Mouse (Mus musculus): ENCODE results near the gene 1700016D06Rik. TPM values are rescaled to one million over a fixed set of nuclear protein-coding genes. Genes with fewer than 3 reads are reported as not detected.

The 1700016D06Rik gene
- total and polyA plus RNA-seq, 3 experiments, result not detected

GRCm38 (mm10) chr8:11700060-11701032, 517 bp downstream of the 1700016D06Rik start:
- Histone ChIP-seq H3K79me2 (replicated peaks; ENCODE audit: control insufficient read depth, extremely low read depth, insufficient read depth, poor library complexity, severe bottlenecking) (no peaks in the 10 kb centered on the region), H3K4me1 (ENCODE audit: control insufficient read depth in 1 of 2, insufficient read depth in 2 of 2) (no peaks in the 10 kb centered on the region), H3K36me3 (replicated peaks in 1 of 2; ENCODE audit: control insufficient read depth in 1 of 2, insufficient read depth in 1 of 2, low read length in 1 of 2) (no peaks in the 10 kb centered on the region), H3K27ac (ENCODE audit: insufficient read depth, low read depth) (no peak overlapping the region), H3K4me2 (ENCODE audit: insufficient read depth, low read depth, poor library complexity, severe bottlenecking) (no peak overlapping the region), H3K9ac (ENCODE audit: insufficient read depth, low read depth) (no peak overlapping the region), H3K27me3 (replicated peaks) (peaks cover 58% of the 10 kb centered on the region), H3K9me3 (replicated peaks; ENCODE audit: low read length) (peaks cover 7% of the 10 kb centered on the region), H3K4me3 (replicated peaks in 1 of 3; ENCODE audit: low read depth in 2 of 3, low read length in 2 of 3, poor library complexity in 1 of 3) (no peak overlapping the region)
- TF ChIP-seq ZC3H11A (IDR thresholded peaks at IDR 0.05; ENCODE audit: low read depth, low read length) (peak; percentile 53), ETS1 (conservative IDR thresholded peaks at IDR 0.05; ENCODE audit: low read depth, low read length) (no peak), TCF12 (IDR thresholded peaks at IDR 0.05; ENCODE audit: low read depth, low read length) (0 out of 2 replicates have a peak, but pooled peaks have one; percentile 39), NELFE (IDR thresholded peaks at IDR 0.05; ENCODE audit: low read depth, low read length) (peak; percentile 37; the same call in 1 of the 2 replicates), CTCF (conservative IDR thresholded peaks at IDR 0.05 in 1 of 2, IDR thresholded peaks at IDR 0.05 in 1 of 2; ENCODE audit: low read depth in 2 of 2, low read length in 2 of 2) (peak; percentile 86 to 96), CHD1 (IDR thresholded peaks at IDR 0.05; ENCODE audit: low read depth, low read length) (no peak), BHLHE40 (IDR thresholded peaks at IDR 0.05; ENCODE audit: low read depth, low read length) (0 out of 2 replicates have a peak, but pooled peaks have one; percentile 12), POLR2A (IDR thresholded peaks at IDR 0.05; ENCODE audit: low read depth, low read length) (no peak), IRF4 (IDR thresholded peaks at IDR 0.05; ENCODE audit: low read depth, low read length) (no peak), RAD21 (IDR thresholded peaks at IDR 0.05; ENCODE audit: low read depth, low read length) (peak; percentile 95), SIN3A (IDR thresholded peaks at IDR 0.05; ENCODE audit: low read length) (0 out of 2 replicates have a peak, but pooled peaks have one; percentile 33), MEF2A (IDR thresholded peaks at IDR 0.05; ENCODE audit: borderline replicate concordance, low read depth, low read length) (0 out of 2 replicates have a peak, but pooled peaks have one; percentile 20), SMC3 (IDR thresholded peaks at IDR 0.05; ENCODE audit: low read depth, low read length) (peak; percentile 85)
- dilution Hi-C loops (cut with MboI; ENCODE audit: extremely low pct_ligation_motif_present, extremely low pct_unique_long_range_greater_than_20kb, low sequenced_read_pairs), result no loop called here
- DNase-seq (ENCODE audit: extremely low read depth), result peak; percentile 63
- in situ Hi-C loops (cut with MboI; ENCODE audit: low pct_ligation_motif_present, low pct_unique_long_range_greater_than_20kb, low sequenced_read_pairs), result loop anchor here (10.0 kb wide), 1 partner anchor 86 kb away; no protein-coding TSS in a partner anchor

- H3K4me2 ChIP-seq (ENCODE audit: insufficient read depth, low read depth, poor library complexity, severe bottlenecking), result no peak overlapping the region
- dilution Hi-C loops (cut with MboI; ENCODE audit: extremely low pct_ligation_motif_present, extremely low pct_unique_long_range_greater_than_20kb, low sequenced_read_pairs), result no loop called here
- H3K4me1 ChIP-seq (ENCODE audit: control insufficient read depth in 1 of 2, insufficient read depth in 2 of 2), result no peaks in the 10 kb centered on the region
- DNase-seq (ENCODE audit: extremely low read depth), result no peak
- H3K36me3 ChIP-seq (replicated peaks in 1 of 2; ENCODE audit: control insufficient read depth in 1 of 2, insufficient read depth in 1 of 2, low read length in 1 of 2), result no peaks in the 10 kb centered on the region
- in situ Hi-C loops (cut with MboI; ENCODE audit: low pct_ligation_motif_present, low pct_unique_long_range_greater_than_20kb, low sequenced_read_pairs), result loop anchor here (10.0 kb wide), 2 partner anchors 85 to 275 kb away; no protein-coding TSS in a partner anchor
- H3K79me2 ChIP-seq (replicated peaks; ENCODE audit: control insufficient read depth, extremely low read depth, insufficient read depth, poor library complexity, severe bottlenecking), result no peaks in the 10 kb centered on the region
- no peak overlapping the region for H3K27ac ChIP-seq (ENCODE audit: insufficient read depth, low read depth)
- peaks cover 59% of the 10 kb centered on the region for H3K27me3 ChIP-seq (replicated peaks)
- H3K9me3 ChIP-seq (replicated peaks; ENCODE audit: low read length), result peaks cover 7% of the 10 kb centered on the region
- no peak overlapping the region for H3K9ac ChIP-seq (ENCODE audit: insufficient read depth, low read depth)
- no peak overlapping the region for H3K4me3 ChIP-seq (replicated peaks in 1 of 3; ENCODE audit: low read depth in 2 of 3, low read length in 2 of 3, poor library complexity in 1 of 3)
- no peak for TF ChIP-seq MAZ (IDR thresholded peaks at IDR 0.05; ENCODE audit: low read depth, low read length)
- TF ChIP-seq MAFK (IDR thresholded peaks at IDR 0.05; ENCODE audit: insufficient replicate concordance, low read length), result peak; percentile 73; the same call in 1 of the 2 replicates
Measured at GRCm38 (mm10) chr8:11699442-11700001, 1.3 kb downstream of the 1700016D06Rik start.
